Mouse (Mus musculus) lung, embryonic 16.5 days (tissue): ENCODE results near the gene Uck2. TPM values are rescaled to one million over a fixed set of nuclear protein-coding genes. Genes with fewer than 3 reads are reported as not detected.

Source experiments
- ATAC-seq: fragments of 200-750 bp; cut with Nextera tagmentation; 2 replicates; pipeline ENCODE4 v1.8.0; 2017; ENCODE audit warnings: low read depth, mild to moderate bottlenecking, moderate library complexity
- H3K27ac ChIP-seq: fragments of 300-500 bp; sonication (generic); 2 replicates; pipeline ENCODE4 v1.5.1; 2014; ENCODE audit warnings: mild to moderate bottlenecking, control low read depth, low read length
- H3K27me3 ChIP-seq: fragments of 300-500 bp; sonication (generic); 2 replicates; pipeline ENCODE4 v1.6.1; 2014; ENCODE audit warnings: low read depth, low read length, mixed read lengths; ENCODE audit not compliant: control insufficient read depth, insufficient read depth
- H3K36me3 ChIP-seq: fragments of 300-500 bp; sonication (generic); 2 replicates; pipeline ENCODE4 v1.6.1; 2014; ENCODE audit warnings: low read length; ENCODE audit not compliant: control insufficient read depth, insufficient read depth
- H3K4me1 ChIP-seq: fragments of 300-500 bp; sonication (generic); replicated peaks from 2 replicates; pipeline ENCODE4 v1.6.1; 2014; ENCODE audit warnings: low read length, mixed read lengths; ENCODE audit not compliant: control insufficient read depth, insufficient read depth
- H3K4me2 ChIP-seq: fragments of 300-500 bp; sonication (generic); 2 replicates; pipeline ENCODE4 v1.6.1; 2014; ENCODE audit warnings: low read depth, low read length, control low read depth
- H3K4me3 ChIP-seq: fragments of 300-500 bp; sonication (generic); 2 replicates; pipeline ENCODE4 v1.5.1; 2014; ENCODE audit warnings: mild to moderate bottlenecking, low read length, control low read depth
- H3K9ac ChIP-seq: fragments of 300-500 bp; sonication (generic); 2 replicates; pipeline ENCODE4 v1.6.1; 2014; ENCODE audit warnings: low read length, control low read depth
- H3K9me3 ChIP-seq: fragments of 300-500 bp; sonication (generic); 2 replicates; pipeline ENCODE4 v1.6.1; 2016; ENCODE audit warnings: low read length; ENCODE audit not compliant: control insufficient read depth
- WGBS: fragments of 180-500 bp; shearing (Covaris S2); extraction: QIAGEN DNeasy Blood & Tissue Kit; methylation state at CpG from one replicate; pipeline ENCODE4 v1.1.7; 2014; 5-methylcytosine and 5-hydroxymethylcytosine counted together
- polyA plus RNA-seq: library from polyadenylated mRNA; unstranded; fragments of >200 nt; fragmentation: Nextera tagmentation; extraction: Ambion mirVana; gene quantifications from 2 replicates; pipeline ENCODE4 v1.2.1, GENCODE M21; 2015

Gene Uck2
- polyA plus RNA-seq, 1 experiment from 2014 or later = 70.8 TPM

GRCm38 (mm10) chr1:167268360-167269063 is 16.6 kb downstream of the Uck2 start:
- H3K9ac ChIP-seq = peak overlapping the region; percentile 36; the same call in 1 of the 2 replicates
- peak overlapping the region; percentile 56; the same call in 1 of the 2 replicates for H3K4me2 ChIP-seq
- no peak for ATAC-seq
- H3K27me3 ChIP-seq = no peaks in the 10 kb centered on the region
- peaks cover 48% of the 10 kb centered on the region for H3K4me1 ChIP-seq
- no peaks in the 10 kb centered on the region for H3K36me3 ChIP-seq
- WGBS = 78% methylated on average over 9 of the region's 9 CpGs
- peak overlapping the region; percentile 84 for H3K27ac ChIP-seq
- H3K9me3 ChIP-seq = no peaks in the 10 kb centered on the region
- no peak overlapping the region for H3K4me3 ChIP-seq

GRCm38 (mm10) chr1:167266720-167267119 is 18.4 kb downstream of the Uck2 start:
- Histone ChIP-seq H3K36me3 (no peaks in the 10 kb centered on the region), H3K4me3 (no peak overlapping the region), H3K4me1 (peaks cover 40% of the 10 kb centered on the region), H3K9me3 (no peaks in the 10 kb centered on the region), H3K4me2 (no peak overlapping the region), H3K9ac (no peak overlapping the region), H3K27ac (no peak overlapping the region), H3K27me3 (no peaks in the 10 kb centered on the region)
- ATAC-seq = no peak
- WGBS = 75% methylated on average over 3 of the region's 3 CpGs

GRCm38 (mm10) chr1:167265366-167265765 is 19.8 kb downstream of the Uck2 start:
- H3K4me3 ChIP-seq = no peak overlapping the region
- H3K27ac ChIP-seq = no peak overlapping the region
- H3K9me3 ChIP-seq = no peaks in the 10 kb centered on the region
- peaks cover 38% of the 10 kb centered on the region for H3K4me1 ChIP-seq
- no peak for ATAC-seq
- no peaks in the 10 kb centered on the region for H3K27me3 ChIP-seq
- H3K4me2 ChIP-seq = no peak overlapping the region
- no peak overlapping the region for H3K9ac ChIP-seq
- 77% methylated on average over 4 of the region's 4 CpGs for WGBS
- H3K36me3 ChIP-seq = no peaks in the 10 kb centered on the region

GRCm38 (mm10) chr1:167262489-167263041 is 22.6 kb downstream of the Uck2 start:
- H3K4me2 ChIP-seq = no peak overlapping the region
- no peak overlapping the region for H3K4me3 ChIP-seq
- H3K36me3 ChIP-seq = no peaks in the 10 kb centered on the region
- ATAC-seq = no peak
- no peaks in the 10 kb centered on the region for H3K9me3 ChIP-seq
- H3K27ac ChIP-seq = no peak overlapping the region
- peaks cover 23% of the 10 kb centered on the region for H3K4me1 ChIP-seq
- peak overlapping the region; percentile 17; the same call in 1 of the 2 replicates for H3K9ac ChIP-seq
- WGBS = 54% methylated on average over 10 of the region's 10 CpGs
- H3K27me3 ChIP-seq = no peaks in the 10 kb centered on the region

- peak; percentile 72 for ATAC-seq
- 73% methylated on average over 11 of the region's 11 CpGs for WGBS
- Histone ChIP-seq H3K4me3 (no peak overlapping the region), H3K9me3 (no peaks in the 10 kb centered on the region), H3K27me3 (no peaks in the 10 kb centered on the region), H3K4me2 (no peak overlapping the region), H3K27ac (0 out of 2 replicates have a peak overlapping the region, but pooled peaks have one; percentile 24), H3K9ac (no peak overlapping the region), H3K36me3 (no peaks in the 10 kb centered on the region), H3K4me1 (peaks cover 30% of the 10 kb centered on the region)
These were observed 23.4 kb downstream of the Uck2 start for GRCm38 (mm10) chr1:167261750-167262149.

GRCm38 (mm10) chr1:167259702-167260101 is 25.4 kb downstream of the Uck2 start:
- no peak overlapping the region for H3K4me3 ChIP-seq
- H3K9ac ChIP-seq = no peak overlapping the region
- H3K4me2 ChIP-seq = no peak overlapping the region; the same call in 1 of the 2 replicates
- peaks cover 45% of the 10 kb centered on the region for H3K4me1 ChIP-seq
- H3K27me3 ChIP-seq = no peaks in the 10 kb centered on the region
- H3K27ac ChIP-seq = peak overlapping the region; percentile 57
- peak; percentile 18; the same call in 1 of the 2 replicates for ATAC-seq
- 39% methylated on average over 10 of the region's 10 CpGs for WGBS
- H3K36me3 ChIP-seq = no peaks in the 10 kb centered on the region
- H3K9me3 ChIP-seq = no peaks in the 10 kb centered on the region

- H3K4me3 ChIP-seq = no peak overlapping the region
- 51% methylated on average over 15 of the region's 15 CpGs for WGBS
- no peaks in the 10 kb centered on the region for H3K27me3 ChIP-seq
- no peak overlapping the region for H3K27ac ChIP-seq
- H3K4me1 ChIP-seq = peaks cover 41% of the 10 kb centered on the region
- peak; percentile 62; the same call in 1 of the 2 replicates for ATAC-seq
- H3K9ac ChIP-seq = no peak overlapping the region
- H3K36me3 ChIP-seq = no peaks in the 10 kb centered on the region
- H3K9me3 ChIP-seq = no peaks in the 10 kb centered on the region
- no peak overlapping the region for H3K4me2 ChIP-seq
These were observed 28.3 kb downstream of the Uck2 start for GRCm38 (mm10) chr1:167256724-167257302.

GRCm38 (mm10) chr1:167253579-167253978 is 31.5 kb downstream of the Uck2 start:
- WGBS = 89% methylated on average over 12 of the region's 12 CpGs
- H3K27me3 ChIP-seq = no peaks in the 10 kb centered on the region
- H3K27ac ChIP-seq = no peak overlapping the region
- H3K4me1 ChIP-seq = peaks cover 35% of the 10 kb centered on the region
- H3K4me2 ChIP-seq = no peak overlapping the region
- H3K9me3 ChIP-seq = no peaks in the 10 kb centered on the region
- H3K36me3 ChIP-seq = no peaks in the 10 kb centered on the region
- H3K9ac ChIP-seq = no peak overlapping the region
- no peak for ATAC-seq
- no peak overlapping the region for H3K4me3 ChIP-seq

GRCm38 (mm10) chr1:167249881-167250280 is 35.2 kb downstream of the Uck2 start:
- no peaks in the 10 kb centered on the region for H3K27me3 ChIP-seq
- no peak overlapping the region for H3K9ac ChIP-seq
- no peak overlapping the region for H3K4me2 ChIP-seq
- H3K27ac ChIP-seq = no peak overlapping the region
- no peak for ATAC-seq
- H3K4me1 ChIP-seq = peaks cover 45% of the 10 kb centered on the region
- H3K36me3 ChIP-seq = no peaks in the 10 kb centered on the region
- H3K9me3 ChIP-seq = no peaks in the 10 kb centered on the region
- 79% methylated on average over 8 of the region's 8 CpGs for WGBS
- H3K4me3 ChIP-seq = no peak overlapping the region
